Mouse (Mus musculus) forebrain, embryonic 14.5 days (tissue): ENCODE results near the gene Npl. TPM values are rescaled to one million over a fixed set of nuclear protein-coding genes. Genes with fewer than 3 reads are reported as not detected.

Experiments used
- ATAC-seq: fragments of 200-750 bp; cut with Nextera tagmentation; 2 replicates; pipeline ENCODE4 v1.8.0; 2017; ENCODE audit warnings: mild to moderate bottlenecking, moderate library complexity
- DNase-seq: peaks from one replicate; pipeline ENCODE4 v3.0.0-alpha.2; 2015; ENCODE audit warnings: low spot score
- H3K27ac ChIP-seq: fragments of 300-500 bp; sonication (generic); 2 replicates; pipeline ENCODE4 v1.5.1; 2014; ENCODE audit warnings: low read depth, mild to moderate bottlenecking, control low read depth, low read length, moderate library complexity
- H3K27me3 ChIP-seq: fragments of 300-500 bp; sonication (generic); replicated peaks from 2 replicates; pipeline ENCODE4 v1.6.1; 2014; ENCODE audit warnings: low read length, control low read depth, mixed read lengths; ENCODE audit not compliant: control insufficient read depth, insufficient read depth
- H3K36me3 ChIP-seq: fragments of 300-500 bp; sonication (generic); 2 replicates; pipeline ENCODE4 v1.6.1; 2014; ENCODE audit warnings: low read length, control low read depth; ENCODE audit not compliant: control insufficient read depth, insufficient read depth
- H3K4me1 ChIP-seq: fragments of 300-500 bp; sonication (generic); 2 replicates; pipeline ENCODE4 v1.6.1; 2014; ENCODE audit warnings: antibody characterized with exemption, low read length, control low read depth; ENCODE audit not compliant: control insufficient read depth, insufficient read depth
- H3K4me2 ChIP-seq: fragments of 300-500 bp; sonication (generic); 2 replicates; pipeline ENCODE4 v1.6.1; 2014; ENCODE audit warnings: mild to moderate bottlenecking, control low read depth, low read length
- H3K4me3 ChIP-seq: fragments of 300-500 bp; sonication (generic); 2 replicates; pipeline ENCODE4 v1.5.1; 2014; ENCODE audit warnings: low read depth, low read length, control low read depth
- H3K9ac ChIP-seq: fragments of 300-500 bp; sonication (generic); 2 replicates; pipeline ENCODE4 v1.6.1; 2014; ENCODE audit warnings: mild to moderate bottlenecking, low read length, control low read depth, moderate library complexity
- H3K9me3 ChIP-seq: fragments of 300-500 bp; sonication (generic); replicated peaks from 2 replicates; pipeline ENCODE4 v1.6.1; 2016; ENCODE audit warnings: low read length, control low read depth, mixed read lengths; ENCODE audit not compliant: control insufficient read depth
- WGBS: fragments of 180-500 bp; shearing (Covaris S2); extraction: QIAGEN DNeasy Blood & Tissue Kit; methylation state at CpG from one replicate; pipeline ENCODE4 v1.1.7; 2014; 5-methylcytosine and 5-hydroxymethylcytosine counted together
- polyA plus RNA-seq: library from polyadenylated mRNA; unstranded; fragments of >200 nt; fragmentation: Nextera tagmentation; extraction: Ambion mirVana; gene quantifications from 2 replicates; pipeline ENCODE4 v1.2.1, GENCODE M21; 2014

Gene Npl
- polyA plus RNA-seq, 1 experiment from 2014 or later: 10.1 TPM

GRCm38 (mm10) chr1:153456137-153456536 is 93.7 kb downstream of the Npl start:
- no peaks in the 10 kb centered on the region for H3K9me3 ChIP-seq
- H3K27me3 ChIP-seq: no peaks in the 10 kb centered on the region
- no peaks in the 10 kb centered on the region for H3K4me1 ChIP-seq
- H3K36me3 ChIP-seq: peaks cover 73% of the 10 kb centered on the region
- no peak overlapping the region for H3K4me3 ChIP-seq
- H3K27ac ChIP-seq: no peak overlapping the region
- no peak overlapping the region for H3K4me2 ChIP-seq
- WGBS: 85% methylated on average over 5 of the region's 5 CpGs
- ATAC-seq (no peak), DNase-seq (no peak)
- H3K9ac ChIP-seq: no peak overlapping the region

DNA sequence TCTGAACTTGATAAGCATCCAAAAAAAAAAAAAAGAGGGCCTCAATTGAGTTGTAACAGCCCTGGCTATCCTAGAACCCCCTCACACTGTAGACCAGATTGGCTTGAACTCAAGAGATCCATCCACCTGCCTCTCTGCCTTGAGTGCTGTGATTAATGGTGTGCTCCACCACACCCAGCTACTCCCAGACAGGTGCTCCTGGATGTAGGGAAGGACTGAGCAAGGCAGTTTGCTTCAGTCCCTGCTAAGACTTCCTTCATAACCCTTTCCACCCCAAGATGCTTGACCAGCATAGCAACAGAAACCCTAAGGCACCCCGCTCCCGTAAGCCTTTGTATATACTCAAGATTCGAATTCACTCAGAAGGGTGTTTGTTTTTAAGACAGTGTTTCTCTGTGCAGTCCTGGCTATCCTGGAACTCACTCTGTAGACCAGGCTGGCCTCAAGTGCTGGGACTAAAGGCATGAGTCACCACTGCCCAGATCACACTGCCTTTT is 96.7 kb downstream of the Npl start:
- 89% methylated on average over 3 of the region's 3 CpGs for WGBS
- Histone ChIP-seq H3K27ac (no peak overlapping the region), H3K4me3 (no peak overlapping the region), H3K9me3 (no peaks in the 10 kb centered on the region), H3K4me1 (no peaks in the 10 kb centered on the region), H3K27me3 (no peaks in the 10 kb centered on the region), H3K9ac (no peak overlapping the region), H3K4me2 (no peak overlapping the region), H3K36me3 (peaks cover 59% of the 10 kb centered on the region)
- no peak for DNase-seq
- no peak for ATAC-seq

Other genes with a start within 250 kb of the Npl start
- 17.2 and 17.7 TPM in 2 replicates for gene Lamc1, start 217.3 kb downstream of the Npl start, polyA plus RNA-seq
- 0.15 and 0.23 TPM in 2 replicates for gene Shcbp1l, start 124.9 kb downstream of the Npl start, polyA plus RNA-seq
- 32.9 and 42.0 TPM in 2 replicates for gene Dhx9, start 62.4 kb downstream of the Npl start, polyA plus RNA-seq
- 14.6 and 15.0 TPM in 2 replicates for gene Rgs8, start 103.0 kb upstream of the Npl start, polyA plus RNA-seq
- 20.0 and 22.9 TPM in 2 replicates for gene Rgs16, start 190.3 kb upstream of the Npl start, polyA plus RNA-seq
- 29.9 and 37.3 TPM in 2 replicates for gene Rnasel, start 199.4 kb upstream of the Npl start, polyA plus RNA-seq